Mouse (Mus musculus) spleen, adult 2 months (tissue): ENCODE results near the gene Gpx2.
A peak's percentile ranks its signal among the peaks of the same experiment; 100 is the strongest.

Experiments
- CTCF ChIP-seq: fragments of 200-500 bp; IDR thresholded peaks from 2 replicates; pipeline ENCODE4 v1.5.1; 2011; ENCODE audit warnings: mild to moderate bottlenecking, inconsistent platforms; ENCODE audit not compliant: insufficient read depth, insufficient read length, insufficient replicate concordance; ENCODE audit errors: extremely low read depth
- POLR2A ChIP-seq: fragments of 200-500 bp; IDR thresholded peaks from 2 replicates; pipeline ENCODE4 v1.6.1; 2011; ENCODE audit warnings: low read depth, low read length, inconsistent platforms

DNA sequence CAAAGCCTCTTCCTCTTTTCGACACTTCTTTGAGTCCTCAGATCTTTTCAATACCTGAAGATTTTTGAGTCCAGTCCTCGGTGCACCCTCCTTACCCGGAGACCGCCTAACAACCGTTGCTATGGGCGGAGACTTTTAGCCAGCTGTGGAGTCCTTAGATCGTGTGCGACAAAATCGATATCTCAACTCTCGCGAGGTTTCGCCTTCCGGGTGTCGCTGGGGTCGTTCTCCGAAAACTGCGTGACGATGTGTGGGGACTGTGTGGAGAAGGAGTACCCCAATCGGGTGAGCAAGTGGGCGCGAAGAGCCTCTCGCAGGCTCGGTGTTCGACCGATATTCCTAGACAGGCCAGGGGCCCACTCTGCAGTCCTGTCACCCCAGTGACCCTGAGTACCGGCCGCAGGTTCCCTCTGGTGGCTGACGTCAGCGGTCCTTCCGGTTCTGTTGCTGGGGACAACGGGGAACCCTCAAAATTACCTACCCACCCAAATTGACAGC lies 30.0 kb downstream of the Gpx2 start, which contains the start of the genes Churc1 and Fntb:
- TF ChIP-seq POLR2A (peak; percentile 65), CTCF (no peak)
